Mouse (Mus musculus) liver, adult 2 months (tissue): ENCODE data around the gene Spock2.

Experiments used
- CTCF ChIP-seq: fragments of 200-500 bp; IDR thresholded peaks from 2 replicates; pipeline ENCODE4 v1.5.1; 2011; ENCODE audit warnings: low read depth, low read length, control low read depth
- POLR2A ChIP-seq: fragments of 200-500 bp; IDR thresholded peaks from 2 replicates; pipeline ENCODE4 v1.6.1; 2011; ENCODE audit warnings: low read length, control low read depth; ENCODE audit not compliant: insufficient read depth; ENCODE audit errors: extremely low read depth

DNA sequence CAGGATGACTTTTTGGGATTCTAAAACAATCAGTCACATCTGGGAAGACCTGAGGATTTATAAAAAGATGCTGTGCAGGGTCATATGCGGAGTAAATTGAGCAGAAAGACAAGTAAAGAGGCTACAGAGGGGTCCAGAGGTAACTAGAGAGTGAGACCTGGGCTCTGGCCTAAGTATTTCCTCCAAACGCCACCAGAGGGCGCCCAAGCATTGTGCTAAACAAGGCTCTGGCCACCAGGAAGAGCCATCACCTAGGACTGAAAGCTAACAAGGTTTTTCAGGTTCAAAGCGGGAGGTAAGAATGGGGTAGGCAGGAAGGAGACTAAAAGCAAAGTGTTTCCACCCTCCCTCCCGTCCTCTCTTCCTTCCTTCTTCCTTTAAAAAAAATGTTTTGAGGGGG is 42.1 kb downstream of the Spock2 start:
- peak; percentile 91 for TF ChIP-seq CTCF
- no peak for TF ChIP-seq POLR2A
